Mouse (Mus musculus) adrenal gland, postnatal 4 days (tissue): ENCODE measurements around the gene Fosb. TPM values are rescaled to one million over a fixed set of nuclear protein-coding genes. Genes with fewer than 3 reads are reported as not detected.
"Not testable (repeated sequence)": the region's sequence is repeated elsewhere in the genome, so short reads cannot be mapped to it uniquely, and the experiment has no call there.

Source experiments
- DNase-seq, 2 experiments: peaks; one replicate each; pipeline ENCODE4 v3.0.0; 2021 to 2022; ENCODE audit warnings: low spot score in 2 of 2, mixed read lengths in 2 of 2
- total RNA-seq, 2 experiments: library from RNA; stranded (reverse); gene quantifications; 2 replicates each; pipeline ENCODE4 v1.2.3; 2021

The Fosb gene
- total RNA-seq, 2 experiments from 2014 or later: 0.85 to 0.98 TPM

DNA sequence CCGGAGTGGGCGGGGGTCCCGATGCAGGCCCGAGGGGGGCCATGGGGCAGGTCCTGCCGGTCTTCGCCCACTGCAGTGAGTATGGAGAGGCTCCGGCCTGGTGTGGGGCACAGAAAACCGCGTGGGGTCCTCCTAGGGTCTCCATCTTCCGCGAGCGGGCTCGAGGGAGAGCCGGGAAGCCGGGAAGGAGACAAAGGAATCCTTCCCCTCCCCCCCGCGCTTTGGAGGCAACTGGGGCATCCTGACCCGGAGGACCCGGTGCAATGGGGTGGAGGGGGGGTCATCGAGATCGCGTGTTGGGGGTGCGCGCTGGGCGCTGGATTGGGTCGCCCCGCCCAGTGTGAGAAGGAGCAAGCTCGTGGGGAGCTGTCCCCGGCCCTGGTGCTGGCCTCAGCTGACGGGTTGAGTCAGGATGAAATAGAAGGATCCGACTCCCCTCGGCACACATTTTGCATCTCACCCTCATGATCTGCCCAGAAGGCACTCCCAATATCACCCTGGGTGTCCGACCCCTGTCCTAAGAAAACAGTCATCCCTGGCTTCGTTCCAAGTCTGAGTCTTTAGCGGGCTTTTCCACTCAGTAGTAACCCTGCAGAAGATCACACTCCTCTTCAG is 27.0 kb downstream of the Fosb start:
- peak; percentile 48 to 55 for DNase-seq

DNA sequence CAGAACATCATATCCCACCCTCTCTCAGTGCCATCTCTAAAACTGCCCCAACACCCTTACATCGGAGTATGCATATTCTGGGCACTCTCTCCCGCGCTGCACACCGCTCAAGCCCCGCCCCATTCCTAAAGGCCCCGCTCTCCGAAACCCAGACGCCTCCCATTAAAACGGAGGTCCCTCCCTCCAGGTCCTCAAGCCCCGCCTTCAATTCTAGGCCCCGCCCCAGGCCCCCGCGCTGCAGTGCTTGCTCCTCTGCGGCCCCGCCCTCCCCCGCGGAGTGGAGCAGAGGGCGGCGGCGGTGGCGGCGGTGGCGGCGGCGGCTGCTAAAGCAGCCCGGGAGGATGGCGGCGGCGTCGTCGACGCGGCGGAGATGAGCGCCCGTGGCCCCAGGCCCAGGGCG is 27.5 kb downstream of the Fosb start, which contains the start of gene Rtn2:
Gene Rtn2 (plus strand): TSS at position 240 of the 400 bp plus-strand sequence.
- peak in 1 of 2 experiments; percentile 59 for DNase-seq

DNA sequence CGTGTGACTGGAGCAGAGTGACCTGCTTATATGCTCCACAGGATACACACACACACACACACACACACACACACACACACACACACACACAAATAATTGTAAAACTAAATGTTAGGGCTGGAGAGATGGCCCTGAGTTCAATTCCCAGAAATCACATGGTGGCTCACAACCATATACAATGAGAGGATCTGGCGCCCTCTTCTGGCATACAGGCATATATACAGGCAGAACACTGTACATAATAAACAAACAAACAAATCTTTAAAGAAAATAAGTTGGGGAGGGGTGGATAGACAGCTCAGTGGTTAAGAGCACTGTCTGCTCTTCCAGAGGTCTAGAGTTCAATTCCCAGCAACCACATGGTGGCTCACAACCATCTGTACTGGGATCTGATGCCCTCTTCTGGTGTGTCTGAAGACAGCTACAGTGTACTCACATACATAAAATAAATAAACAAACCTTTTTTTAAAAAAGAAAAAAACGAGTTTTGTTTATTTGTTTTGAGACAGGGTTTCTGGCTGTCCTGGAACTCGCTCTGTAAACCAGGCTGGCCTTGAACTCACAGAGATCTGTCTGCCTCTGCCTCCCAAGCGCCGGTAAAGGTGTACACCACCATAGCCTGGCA is 28.1 kb downstream of the Fosb start:
- not testable (repeated sequence) for DNase-seq

DNA sequence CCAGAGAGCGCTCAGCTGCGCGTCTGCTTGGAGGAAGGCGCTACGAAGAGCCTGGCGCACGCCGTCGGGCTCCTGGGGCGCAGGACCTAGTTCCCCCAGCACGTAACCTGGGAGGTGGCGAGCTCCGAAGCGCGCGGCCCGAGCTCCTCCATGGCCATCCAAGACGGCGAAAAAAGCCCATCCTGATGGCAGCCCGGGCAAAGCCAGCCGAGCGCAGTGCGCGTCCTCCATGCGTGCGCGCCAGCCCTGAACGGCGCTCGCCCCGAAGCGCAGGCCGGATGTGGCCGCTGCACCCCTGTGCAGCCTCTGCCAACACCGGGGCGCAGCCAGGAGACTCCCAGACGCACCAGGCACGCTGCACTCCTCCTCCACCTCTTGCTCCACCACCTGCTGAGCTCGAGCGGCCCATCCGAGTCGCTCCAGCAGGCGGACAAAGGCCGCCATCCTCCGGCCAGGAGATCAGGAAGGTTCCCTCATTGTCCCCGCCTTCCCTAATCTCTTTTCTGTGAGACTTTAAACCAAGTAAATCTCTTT is 30.2 kb downstream of the Fosb start, which contains the start of gene Ppm1n:
Gene Ppm1n (minus strand): TSS at position 484 of the 534 bp plus-strand sequence.
- no peak for DNase-seq

DNA sequence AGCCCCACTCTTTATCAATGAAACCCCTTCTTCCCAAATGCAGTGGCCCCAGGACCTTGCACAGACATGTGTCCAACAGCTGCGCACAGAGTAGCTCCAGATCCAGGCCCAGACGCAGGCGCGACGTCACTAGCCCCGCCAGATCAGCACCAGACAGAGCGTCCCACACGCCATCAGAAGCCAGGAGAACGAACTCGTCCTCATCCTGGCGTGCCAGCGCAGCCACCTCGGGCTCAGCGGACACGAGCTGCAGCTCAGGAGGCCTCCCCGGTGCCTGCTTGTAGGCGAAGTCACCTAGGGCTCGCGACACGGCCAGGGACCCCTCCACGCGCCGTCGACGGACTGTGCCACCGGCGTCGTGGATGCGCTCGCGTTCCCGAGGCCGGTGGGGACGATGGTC is 30.8 kb downstream of the Fosb start:
- DNase-seq: no peak

DNA sequence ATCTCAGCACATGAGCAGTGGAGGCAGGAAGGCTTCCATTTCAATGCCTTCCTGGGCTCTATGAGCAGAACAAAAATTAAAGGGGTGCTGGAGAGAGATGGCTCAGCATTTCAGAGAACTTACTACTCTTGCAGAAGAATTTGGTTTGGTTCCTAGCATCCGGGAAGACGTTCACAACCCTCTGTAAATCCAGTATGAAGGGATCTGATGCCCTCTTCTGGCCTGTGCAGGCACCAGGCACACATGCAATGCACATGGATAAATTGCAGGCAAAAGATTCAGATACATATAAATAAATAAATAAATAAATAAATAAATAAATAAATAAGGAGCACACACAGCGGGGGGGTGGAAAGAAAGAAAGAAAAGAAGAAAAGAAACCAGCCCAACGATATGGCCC is 33.6 kb downstream of the Fosb start:
- DNase-seq: no peak

DNA sequence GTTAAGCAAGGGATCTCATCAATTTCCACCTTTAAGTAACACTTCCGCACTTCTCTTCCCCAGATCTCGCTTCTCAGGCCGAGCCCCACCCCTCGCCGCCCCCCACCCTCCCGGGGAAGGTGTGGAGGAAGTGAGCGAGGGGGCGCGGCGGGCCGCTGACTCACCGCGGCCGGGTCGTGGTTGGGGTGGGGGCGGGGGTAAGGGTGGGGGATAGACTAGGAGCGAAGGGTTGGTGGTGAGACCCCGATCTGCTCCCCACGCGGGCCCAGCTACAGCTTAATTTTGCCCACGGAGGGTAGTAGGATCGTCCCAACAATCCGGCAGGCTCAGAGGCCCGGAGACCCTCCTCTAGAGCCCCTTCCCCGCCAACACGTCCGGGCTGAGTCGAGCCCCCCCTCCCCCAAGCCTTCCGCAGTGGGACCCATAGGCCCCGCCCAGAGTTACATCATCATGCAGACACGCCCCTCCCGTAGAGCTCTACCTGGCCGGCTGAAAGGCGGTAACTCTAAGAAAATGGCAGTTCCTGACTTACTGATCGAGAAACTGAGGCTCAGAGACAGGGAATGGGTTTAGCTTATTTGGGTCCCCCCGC is 37.6 kb downstream of the Fosb start:
- peak in 1 of 2 experiments; percentile 50 for DNase-seq

DNA sequence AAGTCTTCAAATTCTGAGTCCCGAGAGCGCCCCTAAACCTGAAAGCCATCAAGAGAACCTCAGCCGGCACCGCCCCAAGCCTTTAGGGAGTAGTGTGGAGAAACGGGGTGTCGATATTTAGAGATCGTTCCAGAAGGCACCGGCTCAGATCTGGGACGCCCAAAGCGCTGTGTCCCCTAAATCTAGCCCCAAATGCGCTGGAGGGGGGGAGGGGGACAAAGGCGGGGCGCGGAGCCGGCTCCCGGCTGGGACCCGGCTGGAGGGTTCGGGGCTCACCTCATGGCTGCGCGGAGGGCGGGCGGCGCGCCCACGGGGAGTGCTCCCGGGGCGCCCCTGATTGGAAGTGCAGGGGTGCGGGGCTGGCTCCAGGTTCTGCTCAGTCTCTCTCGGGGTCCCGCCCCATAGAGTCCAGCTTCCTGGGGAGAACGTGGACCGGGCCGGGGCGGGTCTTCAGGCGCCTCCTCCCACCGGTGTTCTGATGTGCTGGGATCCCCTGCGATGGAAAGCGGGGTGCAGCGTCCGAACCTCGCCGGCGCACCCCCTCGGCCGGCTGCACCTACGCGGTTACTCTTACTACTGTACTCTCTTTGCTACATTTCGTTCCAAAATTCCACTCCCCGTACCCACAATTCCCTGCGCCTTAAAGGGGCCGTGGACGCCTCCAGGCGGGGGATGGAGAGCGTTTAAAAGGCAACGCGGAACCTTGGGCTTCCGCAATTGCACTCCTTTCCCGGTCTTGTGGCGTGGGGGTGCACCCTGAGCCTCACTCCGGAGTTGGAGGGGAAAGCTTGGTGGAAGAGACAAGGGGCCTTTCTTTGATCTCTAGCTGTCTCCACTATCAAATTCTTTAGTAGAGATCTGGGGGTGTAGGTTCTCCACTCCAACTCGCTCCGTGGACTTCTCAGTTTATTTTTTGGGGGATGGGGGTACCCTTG is 38.3 kb downstream of the Fosb start, which contains the start of gene Vasp:
Gene Vasp (minus strand): TSS at position 580 of the 935 bp plus-strand sequence.
- DNase-seq: peak; percentile 61 to 77

DNA sequence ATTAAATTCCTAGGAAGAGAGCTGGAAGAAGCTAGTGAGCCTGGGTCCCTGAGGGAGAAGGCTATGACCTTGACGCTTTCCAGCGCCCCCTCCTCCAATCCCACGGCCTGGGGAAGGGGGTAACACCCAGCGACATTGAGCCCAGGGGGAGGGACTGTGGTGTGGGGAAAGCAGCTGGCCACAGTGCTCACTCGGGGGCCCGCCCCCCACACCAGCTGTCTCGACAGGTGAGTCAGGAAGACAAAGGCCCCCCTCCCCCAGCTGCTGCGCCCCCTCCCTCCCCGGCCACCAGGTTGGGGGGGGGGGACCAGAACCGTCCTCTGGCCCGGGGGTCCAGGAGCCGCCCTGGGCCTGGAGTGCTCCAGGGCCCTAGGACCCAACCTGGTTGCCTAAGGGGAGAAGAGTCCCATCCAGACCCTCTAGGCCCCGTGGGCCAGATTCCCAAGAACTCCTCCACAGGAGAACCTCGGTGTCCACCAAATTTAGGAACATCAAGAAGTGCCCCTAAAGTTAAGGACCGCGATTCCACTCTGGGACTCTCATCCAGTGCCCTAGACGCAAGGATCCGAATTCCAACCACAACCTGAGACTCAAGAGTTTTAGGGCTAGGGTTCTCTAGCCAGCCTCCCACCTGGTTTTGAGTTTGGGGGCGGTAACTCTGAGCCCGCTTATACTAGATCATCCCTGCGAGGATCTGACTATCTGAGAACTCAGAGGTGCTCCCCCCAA is 39.2 kb downstream of the Fosb start:
- no peak for DNase-seq

DNA sequence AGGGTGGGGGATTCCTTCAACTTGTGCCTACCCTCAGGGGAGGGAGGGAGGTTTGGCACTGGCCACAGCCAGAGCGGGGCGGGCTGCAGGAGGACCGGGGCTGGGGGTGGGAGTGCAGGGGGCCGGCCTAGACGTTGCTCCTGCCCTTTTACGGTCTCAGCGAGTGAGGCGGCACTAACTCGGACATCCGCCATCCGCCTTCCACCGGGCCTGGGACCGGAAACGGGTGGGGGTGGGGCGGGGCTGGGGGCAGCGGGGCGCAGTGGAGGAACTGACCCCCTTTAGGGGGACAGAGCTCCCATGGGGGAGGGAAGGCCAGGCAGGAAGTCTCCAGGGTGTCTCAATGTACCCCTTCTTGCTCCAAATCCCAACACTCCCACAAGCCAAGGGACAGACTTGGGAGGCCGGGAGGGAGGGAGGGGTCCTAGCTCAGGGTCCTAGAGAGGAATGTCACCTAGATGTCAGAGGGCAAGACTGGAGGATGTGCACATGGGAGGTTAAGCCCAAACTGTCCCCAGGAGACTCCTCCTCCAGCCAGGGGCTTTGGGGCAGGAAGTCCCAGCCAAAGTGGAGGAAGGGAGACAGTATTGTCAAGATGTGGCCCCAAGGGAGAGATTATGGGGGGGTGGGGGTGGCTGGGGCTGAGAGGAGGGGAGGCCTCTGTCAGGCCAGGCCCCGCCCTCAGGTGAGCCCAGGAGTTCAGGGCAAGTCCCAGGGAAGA is 40.0 kb downstream of the Fosb start:
- DNase-seq: peak in 1 of 2 experiments; percentile 39

DNA sequence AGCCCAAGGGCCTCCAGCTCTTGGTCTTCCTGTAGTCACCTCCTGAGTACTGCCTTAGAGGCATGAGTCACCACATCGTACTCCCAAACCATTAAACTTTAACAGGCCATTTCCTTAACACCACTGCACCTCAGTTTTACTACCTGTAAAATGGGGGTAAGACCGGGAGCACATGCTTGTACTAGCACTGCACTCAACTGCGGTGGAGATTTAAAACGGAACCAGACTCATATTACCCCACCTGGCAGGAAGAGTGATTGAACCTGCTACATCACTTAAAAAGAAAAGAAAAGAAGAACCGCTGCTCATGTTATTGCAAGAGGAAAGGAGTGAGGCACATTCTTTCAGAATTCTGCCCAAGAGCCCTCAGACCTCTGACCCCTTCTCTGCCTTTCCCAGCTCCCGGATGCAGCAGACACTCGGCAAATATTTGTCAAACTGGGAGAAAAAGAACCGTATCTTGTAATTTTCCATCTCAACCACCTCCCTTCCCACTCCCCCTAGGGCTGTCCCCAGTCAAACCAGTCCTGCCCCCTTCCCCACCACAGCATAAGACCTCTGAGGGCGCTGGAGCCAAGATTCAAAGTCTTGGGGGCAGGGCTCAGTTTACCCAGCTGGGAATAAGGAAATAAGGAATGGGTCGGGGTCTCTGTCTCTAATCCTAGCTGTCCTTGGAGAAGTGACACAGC is 40.7 kb downstream of the Fosb start:
- no peak for DNase-seq

DNA sequence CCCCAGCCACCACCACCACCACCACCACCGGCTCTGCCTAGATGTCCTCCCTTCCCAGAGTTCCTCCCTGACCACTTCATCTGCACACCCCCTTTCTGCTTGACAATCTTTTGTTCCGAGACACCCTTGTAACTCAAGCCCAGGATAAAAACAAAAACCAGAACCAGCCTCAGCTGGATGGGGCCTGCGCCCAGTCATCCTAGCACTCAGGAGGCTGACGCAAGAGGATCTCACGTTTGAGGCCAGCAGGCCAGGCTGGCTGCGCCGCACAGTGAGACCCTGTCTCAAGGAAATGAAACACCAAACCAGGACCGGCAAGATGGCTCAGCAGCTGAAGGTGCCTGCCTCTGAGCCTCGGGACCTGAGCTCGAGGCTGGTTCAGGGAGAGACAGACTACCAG is 42.8 kb downstream of the Fosb start:
- DNase-seq: no peak

DNA sequence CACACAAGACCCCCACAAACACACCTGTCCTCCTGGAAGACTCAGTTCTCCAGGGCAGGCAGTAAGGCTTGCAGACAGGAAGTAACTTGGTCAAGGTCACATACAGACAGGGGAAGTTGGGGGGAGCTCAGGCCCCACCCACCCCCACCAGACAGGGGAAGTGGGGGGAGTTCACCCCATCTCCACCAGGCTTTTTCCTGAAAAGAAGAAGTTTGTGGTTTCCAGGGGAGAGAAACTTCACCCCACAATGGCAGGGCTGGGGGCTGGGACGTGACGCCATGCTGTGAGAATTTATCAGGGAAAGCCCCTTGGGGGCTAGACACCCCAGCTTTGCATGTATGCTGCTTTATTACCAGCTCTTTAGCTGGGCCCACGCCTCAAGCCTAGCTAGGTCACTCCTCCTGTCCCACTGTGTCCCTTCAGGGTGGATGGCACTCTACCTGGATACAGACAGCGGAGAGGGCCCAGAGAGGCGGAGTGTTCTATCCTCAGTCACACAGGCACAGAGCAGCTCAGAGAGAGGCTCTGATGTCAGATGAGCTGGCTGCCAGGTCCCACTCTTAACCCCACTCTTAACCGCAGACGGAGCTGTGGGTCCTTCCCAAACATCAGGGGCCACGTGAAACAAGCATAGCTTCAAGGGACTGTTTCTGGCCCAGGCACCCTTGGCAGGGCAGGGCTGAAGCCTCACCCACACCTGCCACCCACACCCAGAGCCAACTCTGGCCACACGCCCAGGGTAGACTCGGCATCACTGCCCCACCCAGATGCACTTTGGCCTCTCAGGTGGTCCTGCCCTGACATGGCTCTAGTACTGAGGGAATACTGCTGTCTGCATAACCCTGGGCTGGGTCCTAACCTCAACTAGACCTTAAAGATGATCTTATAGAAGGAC is 43.7 kb downstream of the Fosb start:
- no peak for DNase-seq

DNA sequence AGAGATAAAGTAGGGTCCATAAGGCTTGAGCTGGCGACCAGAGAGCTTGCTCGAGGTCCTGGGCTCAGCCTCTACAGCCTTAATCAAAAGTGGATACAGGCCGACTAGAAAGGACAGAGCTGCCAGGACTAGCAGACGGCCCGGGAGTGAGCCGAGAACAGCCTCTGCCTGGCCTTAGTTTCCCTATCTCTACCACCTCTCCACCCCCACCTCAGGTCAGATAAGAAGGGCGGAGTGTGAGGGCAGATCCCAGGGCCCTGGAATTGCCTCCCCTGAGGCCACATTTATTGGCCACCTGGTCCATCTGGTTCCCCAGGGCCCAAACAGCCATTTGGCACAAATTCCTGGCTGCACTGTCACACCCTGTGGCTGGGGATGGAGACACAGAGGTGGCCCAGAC is 44.7 kb downstream of the Fosb start:
- no peak for DNase-seq

DNA sequence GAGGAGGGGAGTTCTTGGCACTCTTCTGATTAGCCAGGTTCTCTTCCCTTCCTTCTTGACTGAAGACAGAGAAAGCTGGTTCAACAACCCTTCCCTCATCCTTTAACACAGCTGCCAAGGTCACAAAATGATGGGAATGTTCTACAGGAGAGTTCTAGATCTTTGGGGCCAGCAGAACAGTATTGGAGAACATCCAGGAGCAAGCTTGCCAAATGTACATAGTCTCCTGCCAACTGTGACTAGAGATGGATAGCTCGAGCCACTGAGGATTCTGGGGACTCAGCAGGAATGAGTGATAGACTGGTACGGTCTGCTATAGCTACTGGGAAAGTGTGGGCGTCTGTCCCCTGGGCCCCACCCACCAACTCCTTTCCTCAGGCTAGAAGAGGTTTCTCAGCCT is 51.5 kb downstream of the Fosb start:
- no peak for DNase-seq

DNA sequence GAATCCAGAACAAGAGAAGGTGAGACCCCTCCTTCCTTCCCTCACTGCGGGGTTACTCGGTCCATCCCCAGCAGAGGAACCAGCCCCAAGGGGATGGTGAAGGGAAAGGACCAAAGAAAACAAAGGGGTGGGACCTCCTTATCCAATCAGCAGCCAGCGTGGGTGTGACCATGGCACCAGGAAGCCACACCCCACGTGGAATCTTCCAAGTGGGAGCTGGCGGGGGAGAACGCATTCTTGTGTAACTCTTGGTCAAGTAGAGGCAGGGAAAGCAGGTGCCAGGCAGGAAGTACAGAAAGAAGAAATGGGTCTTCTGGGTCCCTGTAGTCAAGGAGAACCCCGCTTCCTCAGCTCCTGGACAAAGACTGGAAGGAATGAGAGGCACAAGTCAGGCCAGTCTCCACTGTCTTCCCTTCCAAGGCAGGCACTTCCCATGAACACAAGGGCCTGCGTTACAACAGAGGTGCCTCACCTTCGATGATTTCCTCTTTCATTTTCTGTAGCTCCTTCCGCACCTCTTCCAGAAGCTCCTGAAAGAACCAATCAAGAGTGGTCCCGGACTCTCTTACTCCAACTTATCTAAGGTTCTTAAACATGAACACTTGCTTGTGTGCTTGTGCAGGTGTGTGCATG is 52.3 kb downstream of the Fosb start:
- DNase-seq: peak in 1 of 2 experiments; percentile 39

DNA sequence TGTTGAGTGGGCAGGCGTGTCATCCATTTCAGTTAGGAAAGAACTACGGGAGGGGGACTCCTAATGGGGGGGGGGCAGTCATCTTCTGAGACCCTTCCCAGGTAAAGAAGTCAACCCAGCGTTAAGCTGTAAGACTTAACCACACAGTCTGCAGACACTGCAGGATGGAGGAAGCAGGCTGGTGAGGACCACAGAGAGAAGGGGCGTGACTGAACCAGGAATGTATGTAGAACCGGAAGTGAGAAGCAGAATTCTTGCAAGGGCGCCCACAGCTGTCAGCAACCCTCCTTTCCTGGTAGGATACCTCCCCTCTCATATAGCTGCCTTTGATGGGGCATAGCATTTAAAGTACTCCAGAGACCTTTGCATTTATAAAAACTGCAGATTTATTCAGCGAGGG is 53.3 kb downstream of the Fosb start:
- no peak for DNase-seq

DNA sequence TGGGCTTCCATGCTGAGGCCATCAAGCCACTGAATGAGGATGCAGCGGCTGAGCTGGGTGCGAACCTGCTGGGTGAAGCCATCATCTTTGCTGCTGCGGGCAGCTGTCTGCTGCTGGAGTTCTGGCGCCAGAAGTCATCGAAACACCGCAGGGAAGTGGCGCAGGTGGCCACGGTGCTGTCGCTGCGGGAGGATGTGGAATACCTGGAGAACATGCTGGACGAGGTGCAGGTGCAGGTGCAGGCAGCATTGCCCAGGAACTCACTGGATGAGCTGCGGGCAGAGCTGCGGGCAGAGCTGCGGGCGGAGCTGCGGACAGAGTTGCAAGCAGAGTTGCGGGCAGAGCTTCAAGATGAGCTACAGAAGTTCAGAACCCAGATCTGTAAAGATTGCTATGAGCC is 54.5 kb downstream of the Fosb start:
- DNase-seq: no peak
